Mouse (Mus musculus): ENCODE measurements around the gene Dnaaf5. TPM values are rescaled to one million over a fixed set of nuclear protein-coding genes. Genes with fewer than 3 reads are reported as not detected.
A peak's percentile ranks its signal among the peaks of the same experiment; 100 is the strongest.

Gene Dnaaf5
- polyA plus RNA-seq, 1 experiment, result 26.3 TPM

DNA sequence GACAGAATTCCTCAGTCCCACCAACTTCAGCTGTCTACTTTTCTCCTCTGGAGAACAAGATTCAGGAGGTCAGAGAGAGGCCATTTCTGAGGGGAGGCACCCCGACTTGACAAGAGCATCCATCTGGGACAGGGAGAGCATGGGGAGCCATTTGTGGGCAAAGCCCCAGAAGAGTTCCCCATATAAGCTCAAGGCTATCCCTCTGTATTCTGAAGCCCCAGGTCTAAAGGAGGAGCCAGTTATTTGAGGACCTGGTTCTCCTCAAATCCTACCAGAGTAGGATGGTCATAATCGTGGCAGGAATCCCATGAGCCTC, 31.1 kb upstream of the Dnaaf5 start:
- Histone ChIP-seq H3K79me2 (ENCODE audit: control insufficient read depth, insufficient read depth) (no peaks in the 10 kb centered on the region), H3K4me2 (ENCODE audit: low read depth) (peak overlapping the region; percentile 58), H3ac (ENCODE audit: control insufficient read depth, insufficient read length) (no peak overlapping the region), H3K4me3 (no peak overlapping the region), H3K27me3 (ENCODE audit: control insufficient read depth, insufficient read depth, insufficient read length) (no peaks in the 10 kb centered on the region), H3K36me3 (ENCODE audit: control insufficient read depth, insufficient read depth) (no peaks in the 10 kb centered on the region)
- TF ChIP-seq MYOG (IDR thresholded peaks at IDR 0.05; ENCODE audit: control insufficient read depth in 1 of 3, insufficient read depth in 1 of 3, insufficient read length in 2 of 3, low read depth in 2 of 3), result no peak
- TF ChIP-seq MAX (IDR thresholded peaks at IDR 0.05; ENCODE audit: low read depth), result no peak
- no peak for TF ChIP-seq TCF12 (IDR thresholded peaks at IDR 0.05; ENCODE audit: insufficient read depth, poor library complexity, severe bottlenecking)
- TF ChIP-seq REST (IDR thresholded peaks at IDR 0.05; ENCODE audit: insufficient read depth, insufficient read length), result no peak
- no peak for TF ChIP-seq SRF (IDR thresholded peaks at IDR 0.05; ENCODE audit: control insufficient read depth, insufficient read length, low read depth)
- no peak for TF ChIP-seq USF1 (IDR thresholded peaks at IDR 0.05; ENCODE audit: low read depth)
- TF ChIP-seq TCF3 (IDR thresholded peaks at IDR 0.05; ENCODE audit: insufficient read length, low read depth), result no peak
- TF ChIP-seq E2F4 (IDR thresholded peaks at IDR 0.05; ENCODE audit: insufficient read depth), result no peak

GRCm38 (mm10) chr5:139125717-139126116, 24.3 kb upstream of the Dnaaf5 start:
- peaks cover 4% of the 10 kb centered on the region for H3K27me3 ChIP-seq (ENCODE audit: control insufficient read depth, insufficient read depth, insufficient read length)
- no peaks in the 10 kb centered on the region for H3K79me2 ChIP-seq (ENCODE audit: control insufficient read depth, insufficient read depth)
- H3ac ChIP-seq (ENCODE audit: control insufficient read depth, insufficient read length), result no peak overlapping the region
- TF ChIP-seq MYOG (IDR thresholded peaks at IDR 0.05; ENCODE audit: control insufficient read depth in 1 of 3, insufficient read depth in 1 of 3, insufficient read length in 2 of 3, low read depth in 2 of 3) (no peak), SRF (IDR thresholded peaks at IDR 0.05; ENCODE audit: control insufficient read depth, insufficient read length, low read depth) (no peak), E2F4 (IDR thresholded peaks at IDR 0.05; ENCODE audit: insufficient read depth) (no peak), POLR2AphosphoS2 (IDR thresholded peaks at IDR 0.05; ENCODE audit: insufficient read length, low read depth) (no peak), TCF3 (IDR thresholded peaks at IDR 0.05; ENCODE audit: insufficient read length, low read depth) (no peak), TCF12 (IDR thresholded peaks at IDR 0.05; ENCODE audit: insufficient read depth, poor library complexity, severe bottlenecking) (no peak), REST (IDR thresholded peaks at IDR 0.05; ENCODE audit: insufficient read depth, insufficient read length) (no peak), CEBPB (IDR thresholded peaks at IDR 0.05; ENCODE audit: insufficient read depth, poor library complexity, severe bottlenecking) (no peak), USF1 (IDR thresholded peaks at IDR 0.05; ENCODE audit: low read depth) (no peak), MAX (IDR thresholded peaks at IDR 0.05; ENCODE audit: low read depth) (no peak), POLR2A (IDR thresholded peaks at IDR 0.05; ENCODE audit: insufficient read length, low read depth) (no peak), MYOD1 (IDR thresholded peaks at IDR 0.05; ENCODE audit: control insufficient read depth in 1 of 3, insufficient read length in 2 of 3, low read depth in 2 of 3) (no peak)
- no peaks in the 10 kb centered on the region for H3K36me3 ChIP-seq (ENCODE audit: control insufficient read depth, insufficient read depth)
- no peak overlapping the region for H3K4me2 ChIP-seq (ENCODE audit: low read depth)
- H3K4me3 ChIP-seq, result no peak overlapping the region

DNA sequence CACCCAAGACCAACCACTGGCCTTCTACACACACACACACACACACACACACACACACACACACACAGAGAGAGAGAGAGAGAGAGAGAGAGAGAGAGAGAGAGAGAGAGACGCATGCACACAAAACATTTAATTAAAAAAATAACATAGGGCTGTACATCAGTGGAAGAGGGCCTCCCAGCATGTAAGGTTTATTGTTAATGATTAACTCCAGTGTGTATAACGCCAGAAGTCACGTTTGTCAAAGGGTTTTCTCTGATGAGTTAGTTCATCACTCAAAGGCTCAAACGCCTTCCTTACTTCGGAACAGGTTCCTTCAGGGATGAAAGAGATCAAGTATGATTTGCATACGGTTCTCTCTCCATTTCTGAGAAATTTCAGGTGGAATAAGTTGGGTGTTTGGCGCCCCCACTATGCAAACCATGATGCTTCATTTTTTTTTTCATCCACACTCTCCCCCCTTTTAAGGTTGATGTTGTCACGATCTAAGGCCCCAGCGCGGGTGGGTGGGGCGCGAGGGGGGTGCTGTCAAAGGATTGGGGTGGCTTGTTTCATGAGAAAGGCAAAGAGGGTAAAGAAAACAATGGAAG, 21.5 kb upstream of the Dnaaf5 start:
- TF ChIP-seq TCF3 (IDR thresholded peaks at IDR 0.05; ENCODE audit: insufficient read length, low read depth) (no peak), POLR2A (IDR thresholded peaks at IDR 0.05; ENCODE audit: insufficient read length, low read depth) (no peak), E2F4 (IDR thresholded peaks at IDR 0.05; ENCODE audit: insufficient read depth) (no peak), USF1 (IDR thresholded peaks at IDR 0.05; ENCODE audit: low read depth) (no peak), TCF12 (IDR thresholded peaks at IDR 0.05; ENCODE audit: insufficient read depth, poor library complexity, severe bottlenecking) (no peak), CEBPB (IDR thresholded peaks at IDR 0.05; ENCODE audit: insufficient read depth, poor library complexity, severe bottlenecking) (no peak), SRF (IDR thresholded peaks at IDR 0.05; ENCODE audit: control insufficient read depth, insufficient read length, low read depth) (no peak), MAX (IDR thresholded peaks at IDR 0.05; ENCODE audit: low read depth) (no peak), POLR2AphosphoS2 (IDR thresholded peaks at IDR 0.05; ENCODE audit: insufficient read length, low read depth) (no peak), MYOD1 (IDR thresholded peaks at IDR 0.05; ENCODE audit: control insufficient read depth in 1 of 3, insufficient read length in 2 of 3, low read depth in 2 of 3) (no peak), MYOG (IDR thresholded peaks at IDR 0.05; ENCODE audit: control insufficient read depth in 1 of 3, insufficient read depth in 1 of 3, insufficient read length in 2 of 3, low read depth in 2 of 3) (no peak), REST (IDR thresholded peaks at IDR 0.05; ENCODE audit: insufficient read depth, insufficient read length) (no peak)
- H3K4me3 ChIP-seq, result no peak overlapping the region

DNA sequence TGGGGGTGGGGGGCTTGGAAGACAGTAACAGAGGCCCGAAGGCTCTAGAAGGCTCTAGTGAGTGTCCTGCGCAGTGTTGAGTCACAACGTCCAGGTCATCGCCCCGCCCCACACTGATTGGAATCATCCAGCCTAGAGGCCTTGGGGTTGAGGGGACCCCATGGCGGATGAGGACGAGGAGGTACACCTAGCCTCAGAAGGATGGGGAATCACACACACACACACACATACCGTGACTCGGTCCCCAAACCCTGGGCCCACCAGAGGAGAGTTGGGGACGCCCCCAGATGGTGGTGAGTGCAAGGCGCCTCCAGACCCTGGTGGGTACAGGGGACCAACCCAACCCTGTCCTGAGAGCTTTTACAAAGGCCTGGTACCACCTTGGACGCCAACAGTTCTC, 20.9 kb upstream of the Dnaaf5 start:
- Histone ChIP-seq H3K36me3 (ENCODE audit: control insufficient read depth, insufficient read depth) (no peaks in the 10 kb centered on the region), H3ac (ENCODE audit: control insufficient read depth, insufficient read length) (no peak overlapping the region), H3K79me2 (ENCODE audit: control insufficient read depth, insufficient read depth) (no peaks in the 10 kb centered on the region), H3K4me2 (ENCODE audit: low read depth) (no peak overlapping the region), H3K4me3 (no peak overlapping the region), H3K27me3 (ENCODE audit: control insufficient read depth, insufficient read depth, insufficient read length) (peaks cover 4% of the 10 kb centered on the region)
- TF ChIP-seq MYOG (IDR thresholded peaks at IDR 0.05; ENCODE audit: control insufficient read depth in 1 of 3, insufficient read depth in 1 of 3, insufficient read length in 2 of 3, low read depth in 2 of 3) (no peak), TCF12 (IDR thresholded peaks at IDR 0.05; ENCODE audit: insufficient read depth, poor library complexity, severe bottlenecking) (no peak), POLR2AphosphoS2 (IDR thresholded peaks at IDR 0.05; ENCODE audit: insufficient read length, low read depth) (no peak), MAX (IDR thresholded peaks at IDR 0.05; ENCODE audit: low read depth) (no peak), TCF3 (IDR thresholded peaks at IDR 0.05; ENCODE audit: insufficient read length, low read depth) (no peak), CEBPB (IDR thresholded peaks at IDR 0.05; ENCODE audit: insufficient read depth, poor library complexity, severe bottlenecking) (no peak), SRF (IDR thresholded peaks at IDR 0.05; ENCODE audit: control insufficient read depth, insufficient read length, low read depth) (no peak), REST (IDR thresholded peaks at IDR 0.05; ENCODE audit: insufficient read depth, insufficient read length) (no peak), POLR2A (IDR thresholded peaks at IDR 0.05; ENCODE audit: insufficient read length, low read depth) (no peak), E2F4 (IDR thresholded peaks at IDR 0.05; ENCODE audit: insufficient read depth) (no peak), MYOD1 (IDR thresholded peaks at IDR 0.05; ENCODE audit: control insufficient read depth in 1 of 3, insufficient read length in 2 of 3, low read depth in 2 of 3) (no peak), USF1 (IDR thresholded peaks at IDR 0.05; ENCODE audit: low read depth) (no peak)

More for the DNA sequence above, 21.5 kb upstream of the Dnaaf5 start:
- Histone ChIP-seq H3ac (ENCODE audit: control insufficient read depth, insufficient read length) (no peak overlapping the region), H3K36me3 (ENCODE audit: control insufficient read depth, insufficient read depth) (no peaks in the 10 kb centered on the region), H3K27me3 (ENCODE audit: control insufficient read depth, insufficient read depth, insufficient read length) (peaks cover 4% of the 10 kb centered on the region), H3K79me2 (ENCODE audit: control insufficient read depth, insufficient read depth) (no peaks in the 10 kb centered on the region), H3K4me2 (ENCODE audit: low read depth) (no peak overlapping the region)
